8 mouse cellular contexts compared by ENCODE assay signal in genomic region chr7:109083113-109083812, GRCm38 (mm10). TPM values are rescaled to one million over a fixed set of nuclear protein-coding genes. Genes with fewer than 3 reads are reported as not detected.
A peak's percentile ranks its signal among the peaks of the same experiment; 100 is the strongest.
DNase-seq lines count a peak whose midpoint lies in the region; ATAC-seq lines count a peak whose summit lies in the region.

Gene Ric3, minus strand, starts transcription at chr7:109083331.

- H3K4me3 ChIP-seq in intestine, embryonic 15.5 days (replicated peaks) = peak within 1 kb of the TSS; percentile 43

- H3K9me3 ChIP-seq in intestine, embryonic 15.5 days = no peaks in the 10 kb centered on the region

- peak; percentile 49 to 57 for DNase-seq in lung, adult 18-20 months
- DNase-seq in lung, postnatal 25 days (ENCODE audit: low spot score) = no peak
- DNase-seq in embryo, embryonic 10.5 days (ENCODE audit: low spot score) = peak; percentile 77
- DNase-seq in gastrocnemius, postnatal 25 days = peak; percentile 8
- peak; percentile 85 to 87 for DNase-seq in left cerebral cortex, adult 8-10 months (ENCODE audit: low spot score in 2 of 2)
- peak; percentile 2 for DNase-seq in skeletal muscle tissue, adult 2 months (ENCODE audit: low read depth, low spot score)

- H3K4me2 ChIP-seq in intestine, embryonic 15.5 days (replicated peaks) = peak within 1 kb of the TSS; percentile 77

- peaks cover 6% of the 10 kb centered on the region for H3K4me1 ChIP-seq in intestine, embryonic 15.5 days (replicated peaks)

- H3K27ac ChIP-seq in intestine, embryonic 15.5 days = no peak within 1 kb of the TSS

- ATAC-seq in intestine, embryonic 15.5 days = peak; percentile 55; the same call in 1 of the 2 replicates
- peak; percentile 19; the same call in 1 of the 2 replicates for ATAC-seq in megakaryocyte-erythroid progenitor cell, adult 5-6 weeks (replicated peaks; ENCODE audit: low FRiP score, low TSS enrichment, poor library complexity, severe bottlenecking)

- no peaks in the 10 kb centered on the region for H3K27me3 ChIP-seq in intestine, embryonic 15.5 days (replicated peaks)

- H3K36me3 ChIP-seq in intestine, embryonic 15.5 days = no peaks in the 10 kb centered on the region

- H3K9ac ChIP-seq in intestine, embryonic 15.5 days = no peak within 1 kb of the TSS

- 5% methylated on average over 50 of the region's 50 CpGs for WGBS in intestine, embryonic 15.5 days

RNA-seq across cellular contexts. Expression of gene Ric3, which starts in this region (rescaled TPM):
- total RNA-seq in gastrocnemius, postnatal 25 days (2021) = 1 to 10 TPM; 1.6 to 1.7 TPM
- polyA plus RNA-seq in intestine, embryonic 15.5 days (2015; fragmentation: Nextera tagmentation; extraction: Ambion mirVana) = 2.0 and 2.9 TPM in 2 replicates
- 10 to 100 TPM; 66.2 to 71.1 (median 68.6) TPM for total RNA-seq in left cerebral cortex, adult 8-10 months (2022)
- total RNA-seq in megakaryocyte-erythroid progenitor cell, adult 5-6 weeks (2014; fragmentation: Nextera tagmentation) = 1.2 TPM in 1 of 2 replicates, not detected in the other
- total RNA-seq in megakaryocyte-erythroid progenitor cell, adult 5-6 weeks (2017) = 0.11 and 0.75 TPM in 2 replicates

Comparison
In these comparisons a context has a peak if more than half of its experiments do, and no peak if none do; other contexts are left out.
1. RNA of gene Ric3 (total RNA-seq): 66.2 to 71.1 TPM in left cerebral cortex, adult 8-10 months; 1.6 to 1.7 TPM in gastrocnemius, postnatal 25 days and 0.11 to 1.2 TPM in megakaryocyte-erythroid progenitor cell, adult 5-6 weeks; every median in the first group is over 10 times any median in the second.